Mouse (Mus musculus): ENCODE data around the gene Castor2. TPM values are rescaled to one million over a fixed set of nuclear protein-coding genes. Genes with fewer than 3 reads are reported as not detected.
A peak's percentile ranks its signal among the peaks of the same experiment; 100 is the strongest.

Gene Castor2
- total RNA-seq (2014; fragmentation: Nextera tagmentation) (1.2 and 1.3 TPM in 2 replicates), total RNA-seq (2017) (0.30 and 3.0 TPM in 2 replicates)

DNA sequence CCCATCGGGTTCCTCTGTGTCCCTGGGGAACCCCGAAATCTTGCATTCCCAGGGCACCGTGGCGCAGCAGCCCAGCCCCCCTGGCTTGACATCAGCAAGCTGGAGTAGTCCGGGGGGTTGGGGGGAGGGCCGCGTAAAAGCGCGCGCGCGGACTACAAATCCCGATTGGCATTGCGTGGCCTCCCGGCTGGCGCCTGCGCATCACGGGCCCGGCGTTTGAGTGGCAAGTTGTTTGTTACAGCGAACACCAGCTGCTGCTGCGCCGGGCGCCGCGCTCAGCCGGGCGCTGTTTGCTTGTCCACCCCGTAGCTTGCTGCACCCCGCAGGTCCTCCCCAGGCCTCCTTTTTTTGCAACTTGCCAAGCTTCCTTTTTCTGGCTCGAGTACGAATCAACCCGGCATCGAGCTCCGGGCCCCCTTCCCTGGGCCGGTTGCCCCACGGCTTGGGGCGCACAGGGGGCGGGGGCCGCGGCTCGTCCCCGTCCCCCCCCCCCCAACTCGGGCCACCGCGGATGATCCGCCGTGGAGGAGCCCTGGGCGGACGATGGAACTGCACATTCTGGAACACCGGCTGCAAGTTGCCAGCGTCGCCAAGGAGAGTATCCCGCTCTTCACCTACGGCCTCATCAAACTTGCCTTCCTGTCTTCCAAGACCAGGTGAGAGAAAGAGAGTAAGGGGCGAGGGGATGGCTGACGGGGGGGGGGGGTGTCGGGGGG, at the start of gene Castor2:
Gene Castor2 (plus strand): TSS at position 216 of the 716 bp plus-strand sequence.
- peak; percentile 88 for ATAC-seq (replicated peaks; ENCODE audit: poor library complexity, severe bottlenecking)

GRCm38 (mm10) chr5:134050711-134051110, 48.8 kb upstream of the Castor2 start:
- no peak for ATAC-seq (replicated peaks; ENCODE audit: poor library complexity, severe bottlenecking)

- ATAC-seq (replicated peaks; ENCODE audit: poor library complexity, severe bottlenecking) = no peak
Observed at GRCm38 (mm10) chr5:134052614-134053013, 46.9 kb upstream of the Castor2 start.

DNA sequence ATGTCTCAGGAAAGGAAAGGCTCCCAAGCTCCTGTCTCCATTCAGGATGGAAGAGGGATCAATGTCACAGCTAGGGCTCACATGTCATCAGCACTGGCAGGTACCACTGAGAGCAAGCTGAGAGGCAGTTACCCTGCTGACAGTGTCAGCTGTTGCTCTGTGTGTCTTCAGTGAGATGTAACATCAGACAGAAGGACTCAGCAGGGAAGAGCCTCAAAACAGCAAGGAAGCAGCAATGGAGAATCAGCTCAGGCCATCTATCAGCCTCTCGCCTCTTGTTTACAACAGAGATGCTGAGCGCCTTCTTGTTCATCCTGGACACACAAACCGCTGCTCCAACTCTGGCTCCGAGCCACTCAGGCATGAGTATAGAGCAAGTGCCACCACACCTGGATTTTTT, 45.0 kb upstream of the Castor2 start:
- no peak for ATAC-seq (replicated peaks; ENCODE audit: poor library complexity, severe bottlenecking)

- ATAC-seq (replicated peaks; ENCODE audit: poor library complexity, severe bottlenecking) = no peak
Observed at GRCm38 (mm10) chr5:134058793-134059352, 40.6 kb upstream of the Castor2 start.

DNA sequence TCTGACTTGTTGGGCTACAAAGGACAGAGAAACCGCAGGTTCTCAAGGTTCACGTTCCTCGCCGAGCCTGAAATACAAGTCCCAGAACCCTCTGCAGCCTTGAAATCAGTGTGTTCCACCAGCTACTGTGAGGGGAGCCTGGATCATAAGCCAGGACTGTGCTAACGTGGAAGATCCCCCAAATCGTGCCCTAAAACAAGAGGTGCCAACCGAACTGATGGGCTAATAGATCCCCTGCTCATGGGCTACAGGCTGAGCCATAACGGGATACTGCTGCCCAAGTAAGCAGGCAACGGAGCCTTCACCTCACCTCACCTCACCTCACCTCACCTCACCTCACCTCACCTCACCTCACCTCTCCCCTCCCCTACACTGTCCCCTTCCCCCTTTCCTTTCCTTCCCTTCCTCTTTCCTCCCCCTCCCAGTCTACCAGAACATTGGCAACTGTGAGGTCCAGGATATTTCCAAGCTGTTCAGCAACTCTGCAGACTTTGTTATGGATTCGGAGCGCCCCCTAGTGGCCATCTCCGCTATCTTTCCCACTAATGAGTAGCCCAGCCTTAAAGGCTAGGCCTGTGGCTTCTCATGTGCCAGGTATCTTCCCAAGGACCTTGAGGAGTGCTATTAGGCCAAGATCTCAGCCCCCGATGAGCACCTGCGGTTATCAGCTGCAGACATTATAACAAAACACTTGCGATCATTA, 36.0 kb upstream of the Castor2 start:
- peak; percentile 61 for ATAC-seq (replicated peaks; ENCODE audit: poor library complexity, severe bottlenecking)

DNA sequence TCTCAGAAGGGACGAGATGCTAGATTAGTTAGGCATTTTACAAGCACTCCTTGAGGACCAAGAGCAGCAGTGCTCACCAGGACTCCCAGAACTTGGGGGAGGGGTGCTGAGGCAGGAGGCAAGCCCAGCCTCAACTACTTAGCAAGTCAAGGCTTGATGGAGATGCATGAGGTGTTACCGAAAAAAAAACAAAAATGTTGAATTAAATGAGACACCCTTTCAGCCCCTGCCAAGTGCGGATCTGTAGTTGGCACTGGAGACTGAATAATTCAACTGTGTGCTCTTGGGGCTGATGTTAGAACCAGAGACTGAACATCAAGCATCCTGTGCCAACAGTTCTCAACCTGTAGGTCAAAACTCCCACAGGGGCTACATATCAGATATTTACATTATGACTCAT, 33.2 kb upstream of the Castor2 start:
- ATAC-seq (replicated peaks; ENCODE audit: poor library complexity, severe bottlenecking) = no peak

GRCm38 (mm10) chr5:134067924-134068323, 31.6 kb upstream of the Castor2 start:
- peak; percentile 59; the same call in 1 of the 2 replicates for ATAC-seq (replicated peaks; ENCODE audit: poor library complexity, severe bottlenecking)

DNA sequence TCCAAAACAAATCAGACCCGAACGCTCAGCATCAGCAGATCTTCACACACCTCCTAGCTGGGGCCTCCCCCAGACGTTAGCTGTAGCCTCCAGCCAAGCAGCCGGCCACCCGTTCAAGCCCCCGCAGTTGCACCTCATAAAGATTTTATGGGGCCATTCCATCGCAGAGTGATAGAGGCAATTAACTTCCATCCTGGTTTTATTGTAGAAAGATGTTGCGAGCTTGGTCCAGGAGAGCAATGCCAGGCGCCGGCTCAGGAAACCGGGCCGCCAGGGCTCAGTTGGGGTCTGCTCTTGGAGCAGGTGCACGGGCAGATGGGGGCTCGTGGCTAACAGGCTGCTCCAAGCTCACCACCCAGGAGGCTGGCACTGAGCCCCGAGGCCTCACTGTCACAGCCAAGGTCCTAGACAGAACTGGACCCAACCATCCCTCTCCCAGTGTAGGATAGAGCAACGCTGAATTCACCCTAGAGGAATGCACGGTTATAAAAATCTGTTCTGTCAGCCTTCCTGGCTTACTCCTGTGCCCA, 25.9 kb upstream of the Castor2 start:
- ATAC-seq (replicated peaks; ENCODE audit: poor library complexity, severe bottlenecking) = no peak

DNA sequence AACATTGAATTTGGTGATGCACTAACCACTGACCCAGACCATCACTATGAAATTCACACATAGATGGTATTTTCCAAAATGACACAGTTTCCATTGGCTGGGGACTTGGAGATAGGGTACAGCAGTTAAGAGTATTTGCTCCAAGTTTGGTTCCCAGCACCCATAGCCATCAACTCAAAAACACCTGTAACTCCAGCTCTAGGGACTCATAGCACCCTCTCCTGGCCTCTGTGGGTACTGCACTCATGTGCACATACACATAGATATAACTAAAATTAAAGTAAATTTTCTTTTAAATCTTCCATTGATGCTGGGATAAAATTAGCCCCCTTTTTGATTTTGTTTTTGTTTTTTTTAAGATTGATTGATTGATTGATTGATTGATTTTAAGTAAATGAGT, 25.1 kb upstream of the Castor2 start:
- ATAC-seq (replicated peaks; ENCODE audit: poor library complexity, severe bottlenecking) = no peak

GRCm38 (mm10) chr5:134076175-134076574, 23.3 kb upstream of the Castor2 start:
- ATAC-seq (replicated peaks; ENCODE audit: poor library complexity, severe bottlenecking) = no peak

DNA sequence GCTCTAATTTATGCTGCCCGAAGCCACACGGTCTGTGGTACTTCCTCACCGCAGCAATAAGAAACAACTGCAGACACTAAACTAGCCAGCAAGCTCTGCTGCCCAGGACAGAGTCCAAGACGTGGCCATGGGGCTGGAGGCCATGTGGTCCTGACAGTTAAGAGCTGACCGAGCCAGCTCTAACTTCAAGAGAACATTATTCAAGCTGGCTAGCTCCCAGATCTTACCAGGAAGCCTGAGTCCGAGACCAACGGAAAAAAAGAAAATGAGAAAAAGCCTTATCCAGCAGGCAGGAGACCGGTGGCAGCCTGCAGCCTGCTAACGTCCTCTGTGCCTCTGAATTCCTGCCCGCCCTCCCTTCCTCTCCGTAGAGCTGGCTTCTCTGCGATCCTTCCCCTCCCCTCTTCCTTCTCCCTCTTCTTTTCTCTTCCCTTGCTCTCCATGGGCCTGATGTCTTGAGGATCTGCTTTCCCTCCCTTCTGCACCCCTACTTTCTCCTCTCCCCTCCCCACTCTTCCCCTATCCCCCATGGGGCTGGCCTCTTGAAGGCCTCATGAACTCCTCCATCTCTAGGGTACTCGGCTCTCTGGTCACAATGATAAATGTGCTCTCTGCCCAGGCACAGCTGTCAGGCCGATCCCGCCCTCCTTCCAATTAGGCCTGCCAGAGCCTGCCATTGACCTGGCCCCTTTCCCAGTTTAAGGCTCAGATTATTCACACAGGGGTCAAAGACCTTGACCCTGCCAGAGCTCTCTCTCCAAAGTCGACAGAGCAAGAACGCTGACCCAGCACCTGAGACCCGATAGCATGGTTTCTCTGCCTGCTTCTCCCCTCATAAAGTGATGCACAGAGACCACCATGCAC, 18.6 kb upstream of the Castor2 start:
- ATAC-seq (replicated peaks; ENCODE audit: poor library complexity, severe bottlenecking) = peak; percentile 48

DNA sequence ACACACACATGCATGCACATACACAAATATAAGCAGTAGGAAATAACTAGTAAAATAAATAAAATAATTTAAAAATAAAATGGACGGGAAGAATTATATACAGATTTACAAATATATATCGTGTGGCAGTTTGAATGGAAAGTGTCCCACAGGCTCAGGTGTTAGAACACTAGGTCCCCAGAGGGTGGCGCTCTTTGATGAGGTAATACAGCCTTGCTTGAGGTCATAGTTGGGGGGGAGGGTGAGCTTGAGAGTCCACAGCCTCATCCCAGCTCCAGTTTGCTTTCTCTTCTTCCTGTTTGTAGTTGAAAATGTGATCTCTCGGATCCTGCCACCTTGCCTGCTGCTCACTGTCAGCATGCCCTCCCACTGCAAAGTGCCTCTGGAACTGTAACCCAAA, 14.3 kb upstream of the Castor2 start:
- ATAC-seq (replicated peaks; ENCODE audit: poor library complexity, severe bottlenecking) = peak; percentile 27; the same call in 1 of the 2 replicates

- ATAC-seq (replicated peaks; ENCODE audit: poor library complexity, severe bottlenecking) = no peak
Observed at GRCm38 (mm10) chr5:134085887-134086639, 13.4 kb upstream of the Castor2 start.

DNA sequence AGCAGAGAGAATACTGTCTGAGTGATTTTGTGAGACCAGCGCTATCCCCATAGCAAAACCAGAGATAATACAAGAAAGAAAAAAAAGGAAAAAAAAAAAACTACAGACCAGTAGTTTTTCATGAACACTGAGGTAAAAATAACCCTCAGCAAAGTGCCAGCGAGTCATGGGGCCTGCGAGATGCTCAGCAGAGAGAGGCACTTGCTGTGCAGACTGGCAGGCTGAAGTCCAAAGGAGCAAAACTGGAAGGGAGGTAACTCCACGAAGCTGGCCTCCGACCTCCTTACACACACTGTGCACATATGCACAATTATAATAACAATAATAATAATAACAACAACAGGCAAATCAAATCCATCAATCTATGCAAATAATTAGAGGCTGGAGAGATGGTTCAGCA, 12.3 kb upstream of the Castor2 start:
- ATAC-seq (replicated peaks; ENCODE audit: poor library complexity, severe bottlenecking) = no peak

DNA sequence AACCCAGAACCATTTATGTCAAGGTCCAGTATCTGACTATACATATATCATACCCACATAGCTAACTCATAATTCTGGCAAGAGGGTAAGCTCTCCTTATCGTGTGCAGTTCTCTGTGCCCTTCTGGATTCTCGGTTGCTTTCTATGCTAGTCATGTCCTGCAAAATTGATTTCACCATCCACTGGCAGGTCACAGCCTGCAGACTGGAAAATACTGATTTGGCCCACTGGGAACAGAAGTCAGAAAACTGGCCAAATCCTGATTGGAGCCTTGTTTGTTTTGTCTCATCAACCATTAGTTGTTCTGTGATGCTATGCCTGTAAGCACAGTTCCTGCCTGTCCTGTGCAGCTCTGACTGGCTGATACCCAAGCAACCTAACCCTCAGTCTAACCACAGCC, 3.7 kb upstream of the Castor2 start:
- no peak for ATAC-seq (replicated peaks; ENCODE audit: poor library complexity, severe bottlenecking)

- no peak for ATAC-seq (replicated peaks; ENCODE audit: poor library complexity, severe bottlenecking)
Observed at GRCm38 (mm10) chr5:134098341-134098902, 1.1 kb upstream of the Castor2 start.

- ATAC-seq (replicated peaks; ENCODE audit: poor library complexity, severe bottlenecking) = 0 out of 2 replicates have a peak, but pooled peaks have one; percentile 2
Observed at GRCm38 (mm10) chr5:134098976-134099375, 535 bp upstream of the Castor2 start.

GRCm38 (mm10) chr5:134100232-134100771, 791 bp downstream of the Castor2 start:
- ATAC-seq (replicated peaks; ENCODE audit: poor library complexity, severe bottlenecking) = no peak
